ENCODE assay signal across 8 mouse cellular contexts in the genomic region with DNA sequence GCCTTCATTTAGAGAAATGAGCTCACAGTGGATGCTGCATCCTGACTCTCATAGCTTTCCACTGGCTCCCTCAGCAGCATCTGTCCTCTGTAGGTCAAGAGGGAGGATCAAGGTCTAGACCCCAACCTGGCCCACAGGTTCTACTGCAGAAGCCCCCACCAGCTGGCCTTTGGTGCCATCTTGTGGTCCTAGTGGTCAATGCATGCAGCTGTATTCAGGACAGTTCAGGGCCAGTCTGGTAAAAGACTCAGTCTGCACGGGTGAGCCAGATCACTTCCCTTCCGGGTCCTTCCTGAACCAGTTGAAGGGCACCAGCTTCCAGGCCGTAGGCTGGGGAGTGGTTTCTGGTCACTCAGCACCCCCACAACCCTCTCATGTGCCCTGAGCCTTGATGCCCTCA. TPM values are rescaled to one million over a fixed set of nuclear protein-coding genes. Genes with fewer than 3 reads are reported as not detected.
DNase-seq lines count a peak whose midpoint lies in the region; ATAC-seq and TF ChIP-seq lines count a peak whose summit lies in the region.

No protein-coding gene starts in this region.

- no peak for ATAC-seq in heart, embryonic 11.5 days (replicated peaks; ENCODE audit: insufficient number of reproducible peaks, low FRiP score, low TSS enrichment)

- H3K4me2 ChIP-seq in heart, embryonic 11.5 days, result no peak overlapping the region

- peak; percentile 89 for TF ChIP-seq CTCF in gastrocnemius, adult 2 months (IDR thresholded peaks at IDR 0.05)

- no peak overlapping the region for H3K4me3 ChIP-seq in heart, embryonic 11.5 days (ENCODE audit: low read depth, low read length)
- no peak overlapping the region for H3K4me3 ChIP-seq in gastrocnemius, adult 2 months
- no peak overlapping the region for H3K4me3 ChIP-seq in limb, embryonic 10.5 days

- H3K27ac ChIP-seq in heart, embryonic 11.5 days (ENCODE audit: low read depth, low read length), result no peak overlapping the region
- no peak overlapping the region for H3K27ac ChIP-seq in gastrocnemius, adult 2 months
- H3K27ac ChIP-seq in limb, embryonic 10.5 days, result peak overlapping the region; percentile 26; the same call in 1 of the 2 replicates

- peaks cover 11% of the 10 kb centered on the region; the same call in 1 of the 2 replicates for H3K27me3 ChIP-seq in heart, embryonic 11.5 days (ENCODE audit: control insufficient read depth, insufficient read depth, low read length)
- H3K27me3 ChIP-seq in limb, embryonic 10.5 days (ENCODE audit: low read depth, poor library complexity, severe bottlenecking), result peaks cover 48% of the 10 kb centered on the region

- H3K36me3 ChIP-seq in heart, embryonic 11.5 days (ENCODE audit: control insufficient read depth, insufficient read depth, low read length), result no peaks in the 10 kb centered on the region
- H3K36me3 ChIP-seq in limb, embryonic 10.5 days, result no peaks in the 10 kb centered on the region

- H3K9ac ChIP-seq in heart, embryonic 11.5 days (ENCODE audit: low read depth, low read length), result no peak overlapping the region

- intact Hi-C loops in gastrocnemius, adult 2 months (cut with DNase I), result loop anchor here (1.0 to 2.0 kb wide), 2 partner anchors 31 to 191 kb away; no protein-coding TSS in a partner anchor

- DNase-seq in heart, adult 8-10 months (ENCODE audit: low spot score), result peak; percentile 42
- peak; percentile 33 to 52 for DNase-seq in cerebellum, adult 18-20 months
- DNase-seq in gastrocnemius, adult 2 months, result peak; percentile 75
- peak; percentile 32 to 65 for DNase-seq in kidney, adult 8-10 months
- DNase-seq in limb, embryonic 10.5 days (ENCODE audit: low spot score), result peak; percentile 83
- peak; percentile 12 to 26 for DNase-seq in natural killer cell, adult 2 months (ENCODE audit: low spot score in 2 of 2)
- peak; percentile 29 for DNase-seq in testis, postnatal 14 days (ENCODE audit: low spot score)

- no peaks in the 10 kb centered on the region for H3K9me3 ChIP-seq in heart, embryonic 11.5 days (replicated peaks; ENCODE audit: control insufficient read depth, low read length)
- no peaks in the 10 kb centered on the region for H3K9me3 ChIP-seq in limb, embryonic 10.5 days (replicated peaks)

- no peaks in the 10 kb centered on the region for H3K4me1 ChIP-seq in heart, embryonic 11.5 days (ENCODE audit: control insufficient read depth, insufficient read depth, low read length)
- no peaks in the 10 kb centered on the region for H3K4me1 ChIP-seq in limb, embryonic 10.5 days

- whole genome bisulfite sequencing in heart, embryonic 11.5 days (ENCODE audit: insufficient replicate concordance), result 22% methylated on average over 3 of the region's 3 CpGs
- 17% methylated on average over 3 of the region's 3 CpGs for WGBS in limb, embryonic 10.5 days

RNA-seq across cellular contexts. Expression of a gene that starts 10.7 kb away (rescaled TPM):
- total RNA-seq in heart, adult 8-10 months (2022), result not detected
- 0.84 and 1.0 TPM in 2 replicates for polyA plus RNA-seq in heart, embryonic 11.5 days (2014; fragmentation: Nextera tagmentation; extraction: Ambion mirVana)
- total RNA-seq in gastrocnemius, adult 2 months (2021), result not detected
- polyA plus RNA-seq in limb, embryonic 10.5 days (2016; fragmentation: Nextera tagmentation; extraction: Ambion mirVana), result 0.20 TPM in 1 of 2 replicates, not detected in the other

RNA-seq across cellular contexts. Expression of a gene that starts 53.4 kb away (rescaled TPM):
- under 1 TPM in 3 of 4 experiments, not detected in 1; 0.28 to 0.46 (median 0.33) TPM for total RNA-seq in heart, adult 8-10 months (2022)
- 0.97 and 1.2 TPM in 2 replicates for polyA plus RNA-seq in heart, embryonic 11.5 days (2014; fragmentation: Nextera tagmentation; extraction: Ambion mirVana)
- not detected for total RNA-seq in gastrocnemius, adult 2 months (2021)
- polyA plus RNA-seq in limb, embryonic 10.5 days (2016; fragmentation: Nextera tagmentation; extraction: Ambion mirVana), result not detected in 2 replicates

Comparison
In these comparisons a context has a peak if more than half of its experiments do, and no peak if none do; other contexts are left out.
1. DNase-seq: peak in every context shown above with its lines; median percentile 83 in limb, embryonic 10.5 days; 75 in gastrocnemius, adult 2 months; 48 in kidney, adult 8-10 months; 42 in cerebellum, adult 18-20 months; 42 in heart, adult 8-10 months; 29 in testis, postnatal 14 days; 19 in natural killer cell, adult 2 months.